Mouse (Mus musculus) liver, embryonic 13.5 days (tissue): Measurements from ENCODE around the gene Gm1123. TPM values are rescaled to one million over a fixed set of nuclear protein-coding genes. Genes with fewer than 3 reads are reported as not detected.

Source experiments
- ATAC-seq: fragments of 200-750 bp; cut with Nextera tagmentation; 2 replicates; pipeline ENCODE4 v1.8.0; 2017; ENCODE audit warnings: low read depth, mild to moderate bottlenecking, moderate number of reproducible peaks, moderate library complexity
- DNase-seq: peaks from one replicate; pipeline ENCODE4 v3.0.0; 2022
- H3K27ac ChIP-seq: fragments of 300-500 bp; sonication (generic); 2 replicates; pipeline ENCODE4 v1.5.1; 2015; ENCODE audit warnings: moderate library complexity, mild to moderate bottlenecking, inconsistent platforms
- H3K27me3 ChIP-seq: fragments of 300-500 bp; sonication (generic); 2 replicates; pipeline ENCODE4 v1.6.1; 2015; ENCODE audit warnings: mild to moderate bottlenecking, inconsistent platforms
- H3K36me3 ChIP-seq: fragments of 300-500 bp; sonication (generic); 2 replicates; pipeline ENCODE4 v1.6.1; 2015; ENCODE audit warnings: mild to moderate bottlenecking, inconsistent platforms
- H3K4me1 ChIP-seq: fragments of 300-500 bp; sonication (generic); replicated peaks from 2 replicates; pipeline ENCODE4 v1.6.1; 2015; ENCODE audit warnings: inconsistent platforms
- H3K4me2 ChIP-seq: fragments of 300-500 bp; sonication (generic); 2 replicates; pipeline ENCODE4 v1.6.1; 2015; ENCODE audit warnings: inconsistent platforms, mild to moderate bottlenecking, moderate library complexity
- H3K4me3 ChIP-seq: fragments of 300-500 bp; sonication (generic); replicated peaks from 2 replicates; pipeline ENCODE4 v1.5.1; 2015; ENCODE audit warnings: mild to moderate bottlenecking, inconsistent platforms
- H3K9ac ChIP-seq: fragments of 300-500 bp; sonication (generic); 2 replicates; pipeline ENCODE4 v1.6.1; 2015; ENCODE audit warnings: mild to moderate bottlenecking, inconsistent platforms
- H3K9me3 ChIP-seq: fragments of 300-500 bp; sonication (generic); replicated peaks from 2 replicates; pipeline ENCODE4 v1.6.1; 2016; ENCODE audit warnings: inconsistent platforms
- WGBS: fragments of 180-500 bp; shearing (Covaris S2); methylation state at CpG from one replicate; pipeline ENCODE4 v1.1.7; 2015; ENCODE audit not compliant: insufficient replicate concordance; 5-methylcytosine and 5-hydroxymethylcytosine counted together
- polyA plus RNA-seq: library from polyadenylated mRNA; unstranded; fragments of >200 nt; fragmentation: Nextera tagmentation; extraction: Ambion mirVana; gene quantifications from 2 replicates; pipeline ENCODE4 v1.2.1, GENCODE M21; 2015

Gm1123 gene
- polyA plus RNA-seq, 1 experiment from 2014 or later = not detected

DNA sequence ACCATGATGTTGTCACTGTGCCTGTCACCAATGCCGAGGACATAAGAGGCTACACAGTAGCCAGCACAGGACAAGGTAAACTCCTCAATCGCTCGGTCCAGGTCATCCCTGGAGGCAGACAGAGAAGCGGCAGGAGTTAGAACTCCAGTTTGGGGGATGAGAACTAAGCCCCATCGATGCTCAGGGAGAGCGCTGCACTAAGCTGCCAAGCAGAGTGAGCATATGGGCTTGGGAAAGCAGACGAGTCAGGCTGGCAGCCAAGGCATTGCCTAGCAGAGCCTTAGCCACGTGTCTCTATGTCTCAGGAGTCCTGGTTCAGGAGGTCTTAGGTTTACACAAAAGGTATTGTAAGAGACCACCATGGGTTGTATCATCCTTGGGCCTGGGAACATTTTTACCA, 9.2 kb upstream of the Gm1123 start:
- ATAC-seq = no peak
- WGBS = 86% methylated on average over 8 of the region's 8 CpGs
- H3K4me1 ChIP-seq = no peaks in the 10 kb centered on the region

DNA sequence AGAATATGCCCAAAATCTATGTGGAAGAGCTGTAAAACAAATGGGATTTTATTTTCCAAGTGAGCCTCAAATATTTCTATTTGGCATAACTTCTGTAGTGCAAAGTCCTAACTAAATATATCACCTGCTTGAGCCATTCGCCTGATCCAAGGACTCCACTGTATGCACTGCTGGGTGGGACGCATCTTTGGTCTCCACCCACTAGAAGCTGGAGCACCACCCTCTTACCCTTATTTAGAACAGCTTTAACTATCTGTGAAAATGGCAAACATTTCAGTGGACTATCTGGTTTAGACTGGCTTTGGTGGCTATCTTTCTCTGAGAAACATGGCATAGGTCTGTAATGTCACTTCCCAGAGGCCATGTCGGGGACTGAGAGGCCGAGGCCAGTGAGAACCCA, 7.1 kb upstream of the Gm1123 start:
- Histone ChIP-seq H3K4me3 (no peak overlapping the region), H3K36me3 (peaks cover 78% of the 10 kb centered on the region), H3K27me3 (no peaks in the 10 kb centered on the region), H3K27ac (no peak overlapping the region), H3K9ac (no peak overlapping the region), H3K4me2 (no peak overlapping the region), H3K4me1 (no peaks in the 10 kb centered on the region), H3K9me3 (no peaks in the 10 kb centered on the region)
- no peak for ATAC-seq
- no peak for DNase-seq
- 77% methylated on average over 4 of the region's 4 CpGs for WGBS

More for the DNA sequence above, 9.2 kb upstream of the Gm1123 start:
- Histone ChIP-seq H3K4me2 (no peak overlapping the region), H3K27me3 (no peaks in the 10 kb centered on the region), H3K9ac (no peak overlapping the region), H3K4me3 (no peak overlapping the region), H3K36me3 (peaks cover 66% of the 10 kb centered on the region), H3K27ac (no peak overlapping the region), H3K9me3 (no peaks in the 10 kb centered on the region)
- DNase-seq = no peak

DNA sequence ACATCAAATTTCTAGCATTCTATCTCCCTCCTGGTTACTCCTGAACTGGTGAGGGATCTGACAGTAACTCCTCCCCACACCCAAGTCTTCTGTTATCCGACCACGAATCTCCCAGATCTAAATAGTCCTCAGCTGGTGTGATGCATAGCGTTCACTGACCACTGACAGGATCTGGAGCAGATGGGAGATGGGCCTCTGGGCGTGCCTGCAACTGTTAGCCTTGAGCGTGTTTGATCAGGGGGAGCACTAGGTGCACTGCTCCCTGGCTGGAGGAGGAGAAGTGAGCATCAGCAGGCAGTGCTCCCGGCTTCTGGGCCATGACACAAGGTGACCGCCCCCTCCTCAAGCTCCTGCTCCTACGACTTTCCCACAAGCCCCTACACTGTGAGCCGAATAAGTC, 6.5 kb upstream of the Gm1123 start:
- WGBS = 69% methylated on average over 9 of the region's 9 CpGs
- H3K4me3 ChIP-seq = no peak overlapping the region
- H3K27me3 ChIP-seq = no peaks in the 10 kb centered on the region
- no peak overlapping the region for H3K4me2 ChIP-seq
- H3K27ac ChIP-seq = no peak overlapping the region
- peaks cover 2% of the 10 kb centered on the region; the same call in 1 of the 2 replicates for H3K4me1 ChIP-seq
- H3K9me3 ChIP-seq = no peaks in the 10 kb centered on the region
- H3K36me3 ChIP-seq = peaks cover 80% of the 10 kb centered on the region
- DNase-seq = no peak
- H3K9ac ChIP-seq = no peak overlapping the region
- no peak for ATAC-seq

DNA sequence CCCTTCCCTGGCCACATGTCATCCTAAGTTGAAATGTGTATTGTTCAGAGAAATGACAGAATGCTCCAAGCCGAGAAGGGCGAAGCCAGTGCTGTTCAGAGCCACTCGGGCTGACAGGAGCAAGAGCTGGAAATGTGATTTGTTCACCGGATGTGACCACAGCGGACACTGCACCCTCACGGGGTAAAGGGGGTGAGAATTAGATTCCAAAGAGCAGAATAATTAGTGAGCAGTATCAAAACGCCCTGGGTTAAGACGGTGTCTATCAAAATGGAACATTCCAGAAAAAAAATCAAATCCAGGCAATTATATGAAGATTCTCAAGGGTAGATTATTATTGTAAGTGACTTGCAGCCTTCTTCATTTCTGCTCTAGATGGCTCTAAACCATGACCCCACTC, 1.4 kb downstream of the Gm1123 start:
- 84% methylated on average over 8 of the region's 8 CpGs for WGBS
- ATAC-seq (no peak), DNase-seq (no peak)
- Histone ChIP-seq H3K36me3 (peaks cover 30% of the 10 kb centered on the region), H3K27me3 (no peaks in the 10 kb centered on the region), H3K27ac (no peak overlapping the region), H3K4me2 (no peak overlapping the region), H3K9me3 (no peaks in the 10 kb centered on the region), H3K9ac (no peak overlapping the region), H3K4me1 (peaks cover 7% of the 10 kb centered on the region; the same call in 1 of the 2 replicates), H3K4me3 (no peak overlapping the region)

DNA sequence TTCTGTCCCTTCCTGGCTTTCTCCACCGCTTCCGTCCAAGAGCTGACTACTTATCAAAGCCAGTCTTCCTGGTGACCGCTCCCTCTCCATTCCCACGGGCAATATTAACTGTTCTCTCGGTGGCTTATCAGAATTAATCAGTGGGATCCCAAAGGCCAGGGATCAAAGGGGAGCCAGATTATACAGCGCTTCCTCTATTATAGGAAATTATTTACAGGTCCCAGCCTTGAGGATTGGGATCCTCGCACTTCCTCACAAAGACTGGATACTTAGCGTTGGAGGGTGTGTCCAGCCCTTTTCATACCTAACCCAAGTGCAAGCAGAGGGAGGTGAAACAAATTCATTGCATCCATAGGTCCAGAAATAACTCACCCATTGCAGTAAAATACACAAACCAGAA, 3.5 kb downstream of the Gm1123 start:
- no peak for ATAC-seq
- no peaks in the 10 kb centered on the region for H3K9me3 ChIP-seq
- H3K4me1 ChIP-seq = peaks cover 6% of the 10 kb centered on the region; the same call in 1 of the 2 replicates
- no peak overlapping the region for H3K4me3 ChIP-seq
- peaks cover 14% of the 10 kb centered on the region for H3K36me3 ChIP-seq
- H3K4me2 ChIP-seq = no peak overlapping the region
- H3K9ac ChIP-seq = no peak overlapping the region
- 70% methylated on average over 8 of the region's 8 CpGs for WGBS
- no peaks in the 10 kb centered on the region for H3K27me3 ChIP-seq
- no peak for DNase-seq
- H3K27ac ChIP-seq = no peak overlapping the region

DNA sequence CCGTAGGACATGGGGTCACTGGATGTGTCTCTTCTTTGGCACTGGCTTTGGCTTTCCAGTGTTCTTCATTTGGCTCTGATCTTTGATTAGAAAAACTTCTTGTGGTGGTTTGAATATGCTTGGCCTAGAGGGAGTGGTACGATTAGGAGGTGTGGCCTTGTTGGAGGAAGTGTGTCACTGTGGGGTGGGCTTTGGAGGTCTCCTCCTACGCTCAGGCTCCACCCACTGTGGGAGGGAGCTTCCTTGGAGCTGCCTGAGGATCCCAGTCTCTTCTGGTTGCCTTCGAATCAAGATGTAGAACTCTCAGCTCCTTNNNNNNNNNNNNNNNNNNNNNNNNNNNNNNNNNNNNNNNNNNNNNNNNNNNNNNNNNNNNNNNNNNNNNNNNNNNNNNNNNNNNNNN, 13.8 kb downstream of the Gm1123 start:
- Histone ChIP-seq H3K4me2 (no peak overlapping the region), H3K36me3 (no peaks in the 10 kb centered on the region), H3K4me3 (no peak overlapping the region), H3K9ac (no peak overlapping the region), H3K9me3 (no peaks in the 10 kb centered on the region), H3K27me3 (no peaks in the 10 kb centered on the region), H3K27ac (no peak overlapping the region), H3K4me1 (no peaks in the 10 kb centered on the region)
- WGBS = 68% methylated on average over 4 of the region's 4 CpGs
- ATAC-seq (no peak), DNase-seq (no peak)

DNA sequence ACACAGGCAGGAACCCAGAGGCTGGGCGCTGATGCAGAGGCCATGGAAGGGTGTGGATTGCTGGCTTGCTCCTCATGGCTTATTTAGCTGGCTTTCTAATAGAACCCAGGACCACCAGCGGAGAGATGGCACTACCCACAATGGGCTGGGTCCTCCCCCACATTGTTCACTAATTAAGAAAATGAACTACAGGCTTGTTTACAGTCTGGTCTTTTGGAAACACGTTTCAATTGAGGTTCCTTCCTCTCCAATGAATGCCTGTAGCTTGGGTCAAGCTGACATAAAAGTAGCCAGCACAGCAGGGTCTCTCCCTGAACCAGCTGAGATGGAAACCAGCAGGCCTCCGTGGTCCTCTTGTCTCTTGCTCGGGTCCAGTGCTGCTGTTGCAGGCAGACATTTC, 14.3 kb downstream of the Gm1123 start:
- Histone ChIP-seq H3K4me2 (no peak overlapping the region), H3K9me3 (no peaks in the 10 kb centered on the region), H3K27ac (no peak overlapping the region), H3K4me1 (no peaks in the 10 kb centered on the region), H3K36me3 (no peaks in the 10 kb centered on the region), H3K4me3 (no peak overlapping the region), H3K27me3 (no peaks in the 10 kb centered on the region), H3K9ac (no peak overlapping the region)
- ATAC-seq = no peak
- no peak for DNase-seq
- WGBS = 51% methylated on average over 5 of the region's 5 CpGs

DNA sequence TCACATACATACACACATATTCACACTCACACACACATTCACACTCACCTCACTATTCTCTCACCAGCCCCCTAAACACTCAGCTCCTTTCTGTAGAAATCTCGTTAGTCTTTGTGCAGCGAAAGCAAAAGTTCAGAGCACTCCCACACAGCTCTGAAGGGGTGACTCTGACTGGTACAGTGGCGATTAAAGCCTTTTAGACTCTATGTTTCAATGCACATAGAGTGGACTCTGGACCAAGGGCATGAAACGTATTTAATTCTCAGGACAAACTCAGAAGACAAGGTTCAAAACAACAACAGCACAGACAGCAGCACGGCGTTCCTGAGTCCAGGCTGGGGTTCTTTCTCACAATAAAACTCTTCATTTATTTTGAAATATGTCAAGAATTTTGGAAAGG, 17.8 kb downstream of the Gm1123 start:
- Histone ChIP-seq H3K9ac (no peak overlapping the region), H3K27ac (no peak overlapping the region), H3K27me3 (no peaks in the 10 kb centered on the region), H3K4me3 (no peak overlapping the region), H3K9me3 (no peaks in the 10 kb centered on the region), H3K4me1 (no peaks in the 10 kb centered on the region), H3K4me2 (no peak overlapping the region), H3K36me3 (no peaks in the 10 kb centered on the region)
- DNase-seq (no peak), ATAC-seq (no peak)
- WGBS = 69% methylated on average over 6 of the region's 6 CpGs

DNA sequence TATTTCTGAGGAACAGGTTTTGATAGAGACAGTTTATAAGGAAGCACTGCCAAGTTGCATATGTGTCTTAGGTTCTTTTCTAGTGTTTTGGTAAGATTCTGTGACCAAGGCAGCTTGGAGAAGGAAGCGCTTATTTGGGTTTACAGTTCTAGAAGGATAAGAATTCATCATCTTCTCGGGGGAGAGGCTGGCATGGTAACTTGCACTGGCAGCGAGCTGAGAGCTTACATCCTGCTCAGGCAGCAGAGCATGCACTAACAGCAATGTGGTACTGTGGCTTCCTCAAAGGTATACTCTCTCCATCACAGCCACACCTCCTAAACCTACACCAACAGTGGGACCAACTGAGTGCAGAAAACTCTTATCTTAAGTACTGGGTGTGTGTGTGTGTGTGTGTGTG, 18.8 kb downstream of the Gm1123 start:
- no peak for DNase-seq
- 51% methylated on average over 3 of the region's 3 CpGs for WGBS
- Histone ChIP-seq H3K4me1 (no peaks in the 10 kb centered on the region), H3K36me3 (no peaks in the 10 kb centered on the region), H3K9me3 (no peaks in the 10 kb centered on the region), H3K27ac (no peak overlapping the region), H3K4me2 (no peak overlapping the region), H3K27me3 (no peaks in the 10 kb centered on the region), H3K4me3 (no peak overlapping the region), H3K9ac (no peak overlapping the region)
- ATAC-seq = no peak

DNA sequence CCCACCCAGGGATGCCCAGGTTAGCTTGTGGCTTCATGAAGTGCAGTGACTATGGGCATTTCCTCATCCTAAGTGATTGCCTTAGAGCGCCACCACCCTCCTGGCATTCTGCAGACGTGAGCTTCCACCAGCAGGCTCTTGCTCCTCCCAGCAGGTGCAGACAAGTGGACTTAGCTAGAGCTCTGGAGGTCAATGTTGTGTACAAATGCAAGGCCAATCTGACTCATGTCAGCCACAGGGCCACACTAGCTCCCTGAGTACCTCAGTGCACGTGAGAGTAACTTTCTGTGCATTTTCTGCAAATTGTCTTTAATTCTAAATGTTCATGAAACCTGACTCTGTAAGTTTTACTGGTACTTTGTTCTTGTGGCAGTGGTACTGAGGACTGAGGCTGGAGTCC, 19.2 kb downstream of the Gm1123 start:
- no peak overlapping the region for H3K27ac ChIP-seq
- H3K27me3 ChIP-seq = no peaks in the 10 kb centered on the region
- no peaks in the 10 kb centered on the region for H3K36me3 ChIP-seq
- no peak overlapping the region for H3K9ac ChIP-seq
- no peaks in the 10 kb centered on the region for H3K9me3 ChIP-seq
- ATAC-seq = no peak
- H3K4me2 ChIP-seq = no peak overlapping the region
- no peak overlapping the region for H3K4me3 ChIP-seq
- no peaks in the 10 kb centered on the region for H3K4me1 ChIP-seq
- DNase-seq = no peak
- 44% methylated on average over 3 of the region's 3 CpGs for WGBS

DNA sequence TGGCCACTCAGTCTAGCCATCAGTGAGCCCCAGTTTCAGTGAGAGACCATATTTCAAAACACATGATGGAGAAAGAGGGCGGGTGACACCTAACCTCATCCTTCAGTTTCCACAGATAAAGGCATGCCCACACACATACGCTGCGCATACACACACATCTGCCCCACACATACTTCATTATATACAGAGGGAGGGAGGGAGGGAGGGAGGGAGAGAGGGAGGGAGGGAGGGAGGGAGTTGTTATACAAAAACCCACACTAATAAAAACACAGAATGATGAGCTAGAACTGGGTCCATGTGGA, 25.7 kb downstream of the Gm1123 start:
- 82% methylated on average over 3 of the region's 3 CpGs for WGBS
- H3K4me2 ChIP-seq = no peak overlapping the region
- H3K4me3 ChIP-seq = no peak overlapping the region
- DNase-seq = no peak
- no peaks in the 10 kb centered on the region for H3K4me1 ChIP-seq
- no peaks in the 10 kb centered on the region for H3K9me3 ChIP-seq
- ATAC-seq = no peak
- H3K27ac ChIP-seq = no peak overlapping the region
- H3K36me3 ChIP-seq = no peaks in the 10 kb centered on the region
- H3K27me3 ChIP-seq = no peaks in the 10 kb centered on the region
- H3K9ac ChIP-seq = no peak overlapping the region

DNA sequence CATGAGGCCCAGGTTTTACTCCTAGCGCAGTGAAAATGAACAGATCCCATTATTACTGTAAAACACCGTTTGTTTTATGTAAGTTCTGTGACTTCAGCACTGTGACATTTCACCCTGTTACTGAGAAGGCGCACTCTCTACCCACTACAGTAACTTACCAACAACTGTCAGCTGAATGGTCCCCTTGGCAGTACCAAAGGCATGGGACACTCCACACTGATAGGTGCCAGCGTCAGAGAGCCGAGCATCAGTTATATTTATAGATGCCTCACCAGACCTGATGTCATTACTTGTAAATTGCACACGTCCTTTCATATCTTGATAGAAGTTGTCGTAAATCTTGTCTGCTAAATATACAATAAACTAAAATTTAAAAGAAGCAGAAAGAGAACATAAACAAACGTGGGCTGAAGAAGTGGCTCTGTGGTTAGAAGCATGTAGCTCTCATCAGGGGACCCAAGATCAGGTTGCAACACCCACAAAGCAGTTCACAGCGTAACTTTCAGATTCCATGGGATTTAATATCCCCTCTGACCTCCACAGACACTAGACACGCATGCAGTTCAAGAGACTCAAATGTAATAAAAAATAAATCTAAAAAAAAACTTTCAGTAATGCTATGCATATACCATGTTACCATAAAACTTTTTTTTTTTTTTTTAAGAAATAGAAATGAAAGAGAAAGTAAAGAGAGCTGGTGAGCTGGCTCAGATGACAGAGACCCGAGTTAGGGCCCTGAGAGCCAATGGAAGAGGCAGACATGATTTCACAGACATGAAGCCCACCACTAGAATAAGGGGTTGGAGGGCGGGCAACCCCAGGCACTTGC, 26.2 kb downstream of the Gm1123 start:
- no peak overlapping the region for H3K4me3 ChIP-seq
- ATAC-seq = no peak
- WGBS = 69% methylated on average over 12 of the region's 12 CpGs

More for the DNA sequence above, 26.2 kb downstream of the Gm1123 start:
- no peaks in the 10 kb centered on the region for H3K4me1 ChIP-seq
- no peaks in the 10 kb centered on the region for H3K36me3 ChIP-seq
- H3K9me3 ChIP-seq = no peaks in the 10 kb centered on the region
- DNase-seq = no peak
- H3K4me2 ChIP-seq = no peak overlapping the region
- H3K9ac ChIP-seq = no peak overlapping the region
- H3K27ac ChIP-seq = no peak overlapping the region
- no peaks in the 10 kb centered on the region for H3K27me3 ChIP-seq
